Mouse (Mus musculus): ENCODE measurements around the gene Cpeb3. TPM values are rescaled to one million over a fixed set of nuclear protein-coding genes. Genes with fewer than 3 reads are reported as not detected.

Gene Cpeb3
- total and polyA plus RNA-seq, 3 experiments: 2.0 to 5.2 (median 2.0) TPM

DNA sequence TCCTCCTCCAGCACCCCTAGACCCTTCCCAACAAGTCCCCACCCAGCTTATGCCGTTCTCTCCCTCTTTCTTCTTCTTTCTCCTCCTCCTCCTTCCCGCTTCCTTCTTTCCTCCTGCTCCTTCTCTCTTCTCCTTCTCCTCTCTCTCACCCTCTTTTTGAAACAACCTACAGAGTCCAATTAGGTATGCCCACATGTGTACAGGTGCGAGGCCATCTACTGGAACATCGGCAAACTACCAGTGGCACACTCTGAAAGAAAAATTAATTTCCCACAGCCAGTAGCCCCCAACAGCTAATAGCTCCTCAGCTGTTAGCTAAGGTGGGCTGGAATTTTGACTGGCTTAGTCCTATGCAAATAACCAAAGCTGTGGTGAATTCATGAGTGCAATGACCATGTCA lies 139.2 kb downstream of the Cpeb3 start:
- DNase-seq (ENCODE audit: low spot score) (no peak), ATAC-seq (ENCODE audit: extremely low read depth, insufficient number of reproducible peaks, low FRiP score, poor library complexity, severe bottlenecking) (no peak)
- Histone ChIP-seq H3K9me3 (replicated peaks) (no peaks in the 10 kb centered on the region), H3K4me3 (ENCODE audit: low read depth, low read length) (no peak overlapping the region), H3K27me3 (ENCODE audit: insufficient read depth, low read length) (no peaks in the 10 kb centered on the region), H3K36me3 (replicated peaks) (no peaks in the 10 kb centered on the region), H3K4me1 (ENCODE audit: insufficient read depth, low read depth, low read length) (0 out of 2 replicates have a peak, but pooled peaks cover 3% of the 10 kb centered on the region)
- TF ChIP-seq GATA2 (IDR thresholded peaks at IDR 0.05; ENCODE audit: borderline replicate concordance, low read depth, low read length): no peak
- no peak for TF ChIP-seq POLR2AphosphoS5 (IDR thresholded peaks at IDR 0.05; ENCODE audit: insufficient replicate concordance, low read depth, low read length)
- no peak for TF ChIP-seq CTCF (IDR thresholded peaks at IDR 0.05; ENCODE audit: low read depth, low read length)
- no peak for TF ChIP-seq GATA1 (IDR thresholded peaks at IDR 0.05; ENCODE audit: borderline replicate concordance, low read length)
- no peak for TF ChIP-seq TAL1 (conservative IDR thresholded peaks at IDR 0.05; ENCODE audit: low read depth, low read length)

DNA sequence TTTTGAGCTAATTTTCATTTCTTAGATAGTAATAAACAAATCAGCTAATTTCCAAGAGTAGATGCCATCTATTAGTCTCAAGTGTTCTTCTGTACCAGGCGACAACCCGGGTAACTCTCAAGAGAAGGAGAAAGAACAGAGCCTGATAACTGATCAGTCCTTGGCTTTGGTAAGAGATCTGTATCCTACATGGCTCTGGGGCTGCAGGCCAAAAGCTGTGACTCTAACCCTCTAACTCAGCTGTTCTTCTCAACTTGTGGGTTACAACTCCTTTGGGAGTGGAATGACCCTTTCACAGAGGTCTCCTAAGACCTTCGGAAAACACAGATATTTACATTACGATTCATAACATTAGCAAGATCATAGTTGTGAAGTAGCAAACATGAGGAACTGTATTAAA lies 148.3 kb downstream of the Cpeb3 start:
- H3K27me3 ChIP-seq (ENCODE audit: insufficient read depth, low read length): peaks cover 3% of the 10 kb centered on the region; the same call in 1 of the 2 replicates
- DNase-seq (ENCODE audit: low spot score) (no peak), ATAC-seq (ENCODE audit: extremely low read depth, insufficient number of reproducible peaks, low FRiP score, poor library complexity, severe bottlenecking) (no peak)
- no peaks in the 10 kb centered on the region for H3K4me1 ChIP-seq (ENCODE audit: insufficient read depth, low read depth, low read length)
- H3K9me3 ChIP-seq (replicated peaks): no peaks in the 10 kb centered on the region
- TF ChIP-seq GATA2 (IDR thresholded peaks at IDR 0.05; ENCODE audit: borderline replicate concordance, low read depth, low read length): no peak
- TF ChIP-seq CTCF (IDR thresholded peaks at IDR 0.05; ENCODE audit: low read depth, low read length): no peak
- TF ChIP-seq TAL1 (conservative IDR thresholded peaks at IDR 0.05; ENCODE audit: low read depth, low read length): no peak
- H3K4me3 ChIP-seq (ENCODE audit: low read depth, low read length): no peak overlapping the region
- no peaks in the 10 kb centered on the region for H3K36me3 ChIP-seq (replicated peaks)

DNA sequence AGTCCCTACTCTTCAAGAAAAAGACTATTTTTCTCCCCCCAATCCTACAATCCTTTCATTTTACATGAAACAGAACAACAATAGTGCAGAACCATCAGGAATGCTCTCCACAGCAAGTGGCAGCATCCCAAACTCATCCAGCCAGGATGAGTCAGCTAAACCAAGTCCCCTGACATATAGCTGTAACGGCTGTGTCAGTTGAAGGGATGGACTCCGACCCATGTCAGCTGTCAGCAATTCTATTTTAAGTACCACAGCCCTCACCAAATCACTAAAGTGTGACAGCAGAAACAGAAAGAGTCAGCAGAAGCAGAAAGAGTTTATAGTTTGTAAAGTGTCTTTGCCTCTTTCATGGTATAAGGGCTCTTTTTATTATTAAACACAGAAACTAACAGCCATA lies 148.8 kb downstream of the Cpeb3 start:
- ATAC-seq (ENCODE audit: extremely low read depth, insufficient number of reproducible peaks, low FRiP score, poor library complexity, severe bottlenecking): no peak
- no peak for DNase-seq (ENCODE audit: low spot score)
- peaks cover 3% of the 10 kb centered on the region; the same call in 1 of the 2 replicates for H3K27me3 ChIP-seq (ENCODE audit: insufficient read depth, low read length)

DNA sequence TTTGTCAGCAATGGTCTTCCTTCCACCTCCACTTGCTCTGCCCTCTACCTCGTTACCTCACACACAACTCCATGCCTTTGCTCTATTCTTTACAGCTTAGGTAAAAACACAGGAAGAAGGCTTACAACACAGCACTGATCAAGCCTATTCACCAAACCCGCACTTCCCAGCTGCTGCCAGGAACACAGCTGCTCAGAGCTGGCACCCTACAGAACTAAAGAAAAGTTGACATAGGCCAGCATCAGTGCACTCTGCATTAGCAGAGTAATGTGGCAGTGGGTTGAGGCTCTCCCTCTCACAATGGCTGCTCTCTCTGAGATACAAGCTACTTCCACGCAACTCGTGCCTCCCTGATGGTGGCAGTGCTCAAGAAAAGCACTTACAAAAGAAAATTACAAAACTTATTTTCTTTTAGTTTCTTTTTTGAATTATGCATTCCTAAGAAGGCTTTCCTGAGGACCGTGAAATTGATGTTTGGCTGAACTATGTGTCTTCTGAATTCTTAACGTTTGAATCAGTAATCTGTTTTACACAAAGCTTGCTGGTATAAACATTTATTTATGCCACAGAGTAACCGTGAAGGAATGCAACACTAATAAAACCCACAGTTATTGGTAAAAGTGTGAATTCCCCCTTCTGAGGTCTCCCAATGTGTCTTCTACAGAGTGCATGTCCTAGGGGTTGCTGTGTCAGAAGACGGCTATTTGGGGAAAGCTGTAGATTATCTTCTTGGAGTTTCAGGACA lies 151.1 kb downstream of the Cpeb3 start:
- ATAC-seq (ENCODE audit: extremely low read depth, insufficient number of reproducible peaks, low FRiP score, poor library complexity, severe bottlenecking) (no peak), DNase-seq (ENCODE audit: low spot score) (no peak)
- no peak for TF ChIP-seq POLR2AphosphoS5 (IDR thresholded peaks at IDR 0.05; ENCODE audit: insufficient replicate concordance, low read depth, low read length)
- TF ChIP-seq GATA1 (IDR thresholded peaks at IDR 0.05; ENCODE audit: borderline replicate concordance, low read length): no peak
- no peak for TF ChIP-seq CTCF (IDR thresholded peaks at IDR 0.05; ENCODE audit: low read depth, low read length)
- no peak for TF ChIP-seq TAL1 (conservative IDR thresholded peaks at IDR 0.05; ENCODE audit: low read depth, low read length)
- no peak for TF ChIP-seq GATA2 (IDR thresholded peaks at IDR 0.05; ENCODE audit: borderline replicate concordance, low read depth, low read length)
- H3K4me3 ChIP-seq (ENCODE audit: low read depth, low read length): no peak overlapping the region
- H3K9me3 ChIP-seq (replicated peaks): no peaks in the 10 kb centered on the region
- peaks cover 3% of the 10 kb centered on the region; the same call in 1 of the 2 replicates for H3K27me3 ChIP-seq (ENCODE audit: insufficient read depth, low read length)
- no peaks in the 10 kb centered on the region for H3K4me1 ChIP-seq (ENCODE audit: insufficient read depth, low read depth, low read length)
- no peaks in the 10 kb centered on the region for H3K36me3 ChIP-seq (replicated peaks)

More for the DNA sequence above, 148.8 kb downstream of the Cpeb3 start:
- no peaks in the 10 kb centered on the region for H3K4me1 ChIP-seq (ENCODE audit: insufficient read depth, low read depth, low read length)
- H3K4me3 ChIP-seq (ENCODE audit: low read depth, low read length): no peak overlapping the region
- TF ChIP-seq GATA2 (IDR thresholded peaks at IDR 0.05; ENCODE audit: borderline replicate concordance, low read depth, low read length): no peak
- TF ChIP-seq CTCF (IDR thresholded peaks at IDR 0.05; ENCODE audit: low read depth, low read length): no peak
- no peak for TF ChIP-seq POLR2AphosphoS5 (IDR thresholded peaks at IDR 0.05; ENCODE audit: insufficient replicate concordance, low read depth, low read length)
- TF ChIP-seq GATA1 (IDR thresholded peaks at IDR 0.05; ENCODE audit: borderline replicate concordance, low read length): no peak
- no peak for TF ChIP-seq TAL1 (conservative IDR thresholded peaks at IDR 0.05; ENCODE audit: low read depth, low read length)
- no peaks in the 10 kb centered on the region for H3K36me3 ChIP-seq (replicated peaks)
- H3K9me3 ChIP-seq (replicated peaks): no peaks in the 10 kb centered on the region

DNA sequence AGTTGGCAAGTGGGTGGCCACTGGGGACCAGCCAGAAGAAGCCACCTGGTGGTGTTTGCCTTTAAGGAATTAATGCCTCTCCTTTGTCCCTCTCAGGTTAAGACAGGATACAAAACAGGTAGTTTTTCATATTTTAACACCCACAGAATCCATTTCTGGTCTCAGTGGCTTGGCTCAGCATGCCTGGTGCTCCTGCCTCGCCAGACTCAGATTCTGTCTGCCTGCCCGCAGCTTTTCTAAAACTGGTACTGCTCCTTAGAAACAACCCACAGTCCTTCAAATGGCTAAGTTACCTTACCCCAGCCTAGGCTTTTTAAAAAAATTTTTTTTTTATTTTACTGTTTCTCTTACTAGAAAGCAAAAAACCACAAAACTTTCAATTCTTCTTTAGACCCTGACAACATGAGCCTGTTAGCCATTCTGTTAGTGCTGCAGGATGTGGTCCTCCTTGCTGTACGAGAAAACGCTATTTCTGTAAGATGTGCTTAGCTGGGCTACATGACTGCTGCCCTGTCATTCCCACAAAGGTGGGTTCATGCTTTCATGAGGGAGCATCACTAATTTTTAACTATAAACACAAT lies 152.3 kb downstream of the Cpeb3 start:
- H3K4me1 ChIP-seq (ENCODE audit: insufficient read depth, low read depth, low read length): no peaks in the 10 kb centered on the region
- no peaks in the 10 kb centered on the region for H3K9me3 ChIP-seq (replicated peaks)
- DNase-seq (ENCODE audit: low spot score): no peak
- H3K27me3 ChIP-seq (ENCODE audit: insufficient read depth, low read length): peaks cover 3% of the 10 kb centered on the region
- ATAC-seq (ENCODE audit: extremely low read depth, insufficient number of reproducible peaks, low FRiP score, poor library complexity, severe bottlenecking): no peak
- TF ChIP-seq TAL1 (conservative IDR thresholded peaks at IDR 0.05; ENCODE audit: low read depth, low read length) (no peak), POLR2AphosphoS5 (IDR thresholded peaks at IDR 0.05; ENCODE audit: insufficient replicate concordance, low read depth, low read length) (no peak), GATA2 (IDR thresholded peaks at IDR 0.05; ENCODE audit: borderline replicate concordance, low read depth, low read length) (no peak)
- H3K36me3 ChIP-seq (replicated peaks): no peaks in the 10 kb centered on the region
- no peak overlapping the region for H3K4me3 ChIP-seq (ENCODE audit: low read depth, low read length)

DNA sequence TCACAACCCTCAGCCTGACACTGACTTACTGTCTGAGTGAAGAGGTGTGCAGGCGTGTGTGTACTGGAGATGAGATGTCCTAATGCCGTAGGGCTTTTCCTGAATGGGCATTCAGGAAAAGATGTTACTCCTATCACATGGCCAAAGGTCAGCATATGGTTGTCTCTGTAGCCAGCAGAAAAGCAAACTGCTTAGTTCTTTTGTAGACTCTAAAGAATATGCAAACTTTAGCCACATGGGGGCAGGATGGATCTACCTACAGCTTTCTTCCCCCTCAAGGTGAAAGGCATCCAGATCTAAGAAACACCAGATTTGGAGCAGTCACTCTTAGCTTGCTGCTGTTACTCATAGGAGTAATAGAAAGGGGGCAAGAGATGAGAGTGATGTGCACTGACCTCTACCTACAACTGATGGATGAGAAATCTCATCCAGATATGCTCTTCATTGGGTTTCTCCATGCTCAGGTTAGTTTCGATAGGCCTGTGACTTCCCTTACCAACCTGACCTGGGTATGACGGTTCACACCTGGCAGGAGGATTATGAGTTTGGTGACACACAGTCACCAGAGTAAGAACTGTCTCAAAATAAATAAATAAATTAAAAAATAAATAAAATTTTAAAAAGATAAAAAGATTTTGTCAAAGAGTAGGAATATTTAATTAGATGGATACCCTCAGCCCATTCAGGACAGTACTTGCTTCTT lies 157.6 kb downstream of the Cpeb3 start:
- H3K4me1 ChIP-seq (ENCODE audit: insufficient read depth, low read depth, low read length): no peaks in the 10 kb centered on the region
- H3K9me3 ChIP-seq (replicated peaks): no peaks in the 10 kb centered on the region
- no peak overlapping the region for H3K4me3 ChIP-seq (ENCODE audit: low read depth, low read length)
- DNase-seq (ENCODE audit: low spot score): peak; percentile 17
- no peak for TF ChIP-seq GATA1 (IDR thresholded peaks at IDR 0.05; ENCODE audit: borderline replicate concordance, low read length)
- no peak for TF ChIP-seq POLR2AphosphoS5 (IDR thresholded peaks at IDR 0.05; ENCODE audit: insufficient replicate concordance, low read depth, low read length)
- TF ChIP-seq CTCF (IDR thresholded peaks at IDR 0.05; ENCODE audit: low read depth, low read length): peak; percentile 44
- ATAC-seq (ENCODE audit: extremely low read depth, insufficient number of reproducible peaks, low FRiP score, poor library complexity, severe bottlenecking): no peak
- H3K27me3 ChIP-seq (ENCODE audit: insufficient read depth, low read length): peaks cover 8% of the 10 kb centered on the region
- H3K36me3 ChIP-seq (replicated peaks): no peaks in the 10 kb centered on the region
